Mouse (Mus musculus) limb, embryonic 10.5 days (tissue): ENCODE results near the gene Surf4. TPM values are rescaled to one million over a fixed set of nuclear protein-coding genes. Genes with fewer than 3 reads are reported as not detected.
A peak's percentile ranks its signal among the peaks of the same experiment; 100 is the strongest.

Experiments
- DNase-seq: peaks from one replicate; pipeline ENCODE4 v3.0.0-alpha.2; 2017; ENCODE audit warnings: low spot score
- H3K27ac ChIP-seq: fragments of 300-500 bp; sonication (generic); 2 replicates; pipeline ENCODE4 v1.5.1; 2016; ENCODE audit warnings: mild to moderate bottlenecking
- H3K27me3 ChIP-seq: fragments of 300-500 bp; sonication (generic); 2 replicates; pipeline ENCODE4 v1.6.1; 2016; ENCODE audit warnings: low read depth, mild to moderate bottlenecking; ENCODE audit not compliant: poor library complexity, severe bottlenecking
- H3K36me3 ChIP-seq: fragments of 300-500 bp; sonication (generic); 2 replicates; pipeline ENCODE4 v1.6.1; 2016; ENCODE audit warnings: mild to moderate bottlenecking, moderate library complexity
- H3K4me1 ChIP-seq: fragments of 300-500 bp; sonication (generic); 2 replicates; pipeline ENCODE4 v1.6.1; 2016
- H3K4me3 ChIP-seq: fragments of 300-500 bp; sonication (generic); 2 replicates; pipeline ENCODE4 v1.5.1; 2016; ENCODE audit warnings: mild to moderate bottlenecking, moderate library complexity
- H3K9me3 ChIP-seq: fragments of 300-500 bp; sonication (generic); replicated peaks from 2 replicates; pipeline ENCODE4 v1.6.1; 2016; ENCODE audit warnings: mild to moderate bottlenecking
- WGBS: fragments of 180-500 bp; shearing (Covaris S2); methylation state at CpG from one replicate; pipeline ENCODE4 v1.1.7; 2016; 5-methylcytosine and 5-hydroxymethylcytosine counted together
- polyA plus RNA-seq: library from polyadenylated mRNA; unstranded; fragments of >200 nt; fragmentation: Nextera tagmentation; extraction: Ambion mirVana; gene quantifications from 2 replicates; pipeline ENCODE4 v1.2.1, GENCODE M21; 2016

Surf4 gene
- polyA plus RNA-seq, 1 experiment from 2014 or later: 192 TPM

DNA sequence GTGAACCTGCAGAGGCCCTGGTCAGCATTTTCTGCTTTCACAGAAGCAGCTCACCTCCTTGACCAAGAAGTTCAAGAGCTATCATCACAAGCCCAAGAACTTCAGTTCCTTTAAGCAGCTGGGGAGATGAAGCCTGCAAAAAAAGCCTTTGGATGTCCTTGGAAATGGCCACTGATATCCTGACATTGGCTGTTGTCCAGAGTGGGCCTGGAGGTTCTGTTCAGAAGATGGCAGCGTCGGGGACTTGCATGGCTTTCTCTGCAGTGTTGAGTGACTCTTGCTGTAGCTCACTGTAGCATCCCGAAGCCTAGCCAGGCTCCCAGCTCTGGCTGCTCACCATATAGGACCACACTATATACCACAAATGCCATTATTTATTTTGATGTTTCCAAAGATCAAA is 14.0 kb downstream of the Surf4 start:
- WGBS: 92% methylated on average over 3 of the region's 3 CpGs
- Histone ChIP-seq H3K36me3 (peaks cover 78% of the 10 kb centered on the region), H3K4me1 (peaks cover 38% of the 10 kb centered on the region), H3K4me3 (no peak overlapping the region), H3K27ac (no peak overlapping the region), H3K27me3 (no peaks in the 10 kb centered on the region), H3K9me3 (no peaks in the 10 kb centered on the region)
- DNase-seq: no peak

DNA sequence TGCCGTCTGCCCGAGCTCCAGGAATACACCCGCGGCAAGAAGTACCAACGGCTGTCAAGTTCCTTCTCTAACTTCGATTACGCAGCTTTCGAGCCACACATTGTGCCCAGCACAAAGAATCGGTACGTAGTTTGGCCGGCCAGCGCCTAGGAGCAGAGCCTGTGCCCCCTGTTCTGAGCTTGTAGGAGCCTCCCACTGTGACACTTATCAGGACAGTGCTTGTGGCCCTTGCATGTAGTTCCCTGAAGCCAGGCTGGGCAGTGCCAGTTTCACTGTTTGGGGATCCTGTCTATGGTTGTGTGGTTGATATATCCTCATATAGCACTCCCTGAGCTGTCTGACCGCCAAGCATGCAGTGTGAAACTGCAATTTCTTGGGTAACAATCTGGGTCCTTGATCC is 17.0 kb downstream of the Surf4 start:
- peaks cover 51% of the 10 kb centered on the region for H3K4me1 ChIP-seq
- H3K36me3 ChIP-seq: peaks cover 78% of the 10 kb centered on the region
- H3K27me3 ChIP-seq: no peaks in the 10 kb centered on the region
- DNase-seq: no peak
- no peaks in the 10 kb centered on the region for H3K9me3 ChIP-seq
- peak overlapping the region; percentile 84 for H3K4me3 ChIP-seq
- WGBS: 5% methylated on average over 13 of the region's 13 CpGs
- H3K27ac ChIP-seq: peak overlapping the region; percentile 88

DNA sequence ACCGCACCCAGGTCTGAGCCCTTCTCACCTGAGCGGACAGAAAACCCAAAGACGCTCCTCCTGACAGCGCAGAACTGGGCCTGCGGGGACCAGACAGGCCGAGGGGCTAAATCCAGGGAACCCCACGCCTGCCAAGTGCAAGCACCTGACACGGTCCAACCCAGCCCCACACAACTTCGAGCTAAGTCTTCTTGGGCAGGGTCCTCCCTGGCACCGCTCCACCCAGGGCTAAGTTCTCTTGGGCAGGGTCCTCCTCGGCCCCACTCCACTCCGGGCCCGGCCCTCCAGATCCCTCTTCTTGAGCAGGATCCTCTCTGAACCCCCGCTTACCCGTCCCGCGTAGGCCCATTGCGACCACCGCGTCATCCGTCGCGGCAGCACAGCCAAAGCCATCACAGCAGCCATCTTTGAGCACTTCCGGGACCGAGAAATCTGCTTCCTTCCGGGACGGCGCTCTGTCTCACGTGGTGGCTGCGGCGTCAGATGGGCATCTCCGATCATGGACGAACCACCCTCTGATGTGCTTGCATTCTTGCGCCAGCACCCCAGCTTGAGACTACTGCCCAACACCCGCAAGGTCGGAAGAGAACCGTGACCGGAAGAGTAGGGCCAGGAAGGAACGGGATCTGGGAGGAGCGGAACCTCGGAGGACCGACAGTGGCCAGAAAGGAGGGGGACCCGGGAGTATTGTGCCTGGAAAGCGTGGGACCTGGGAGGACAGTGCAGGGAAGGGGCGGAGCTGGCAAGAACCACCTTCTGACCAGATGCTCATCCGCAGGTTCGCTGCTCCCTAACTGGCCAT is 17.6 kb downstream of the Surf4 start, which contains the start of the genes Surf2 and Surf1:
Surf2 (plus strand) TSS at position 441 of the 802 bp plus-strand sequence.
Surf1 (minus strand) TSS at position 604 of the 802 bp plus-strand sequence.
- Histone ChIP-seq H3K9me3 (no peaks in the 10 kb centered on the region), H3K4me3 (peak within 1 kb of the TSS; percentile 84), H3K27ac (peak within 1 kb of the TSS; percentile 88), H3K4me1 (peaks cover 54% of the 10 kb centered on the region), H3K36me3 (peaks cover 78% of the 10 kb centered on the region), H3K27me3 (no peaks in the 10 kb centered on the region)
- peak; percentile 86 for DNase-seq
- 2% methylated on average over 46 of the region's 47 CpGs for WGBS

DNA sequence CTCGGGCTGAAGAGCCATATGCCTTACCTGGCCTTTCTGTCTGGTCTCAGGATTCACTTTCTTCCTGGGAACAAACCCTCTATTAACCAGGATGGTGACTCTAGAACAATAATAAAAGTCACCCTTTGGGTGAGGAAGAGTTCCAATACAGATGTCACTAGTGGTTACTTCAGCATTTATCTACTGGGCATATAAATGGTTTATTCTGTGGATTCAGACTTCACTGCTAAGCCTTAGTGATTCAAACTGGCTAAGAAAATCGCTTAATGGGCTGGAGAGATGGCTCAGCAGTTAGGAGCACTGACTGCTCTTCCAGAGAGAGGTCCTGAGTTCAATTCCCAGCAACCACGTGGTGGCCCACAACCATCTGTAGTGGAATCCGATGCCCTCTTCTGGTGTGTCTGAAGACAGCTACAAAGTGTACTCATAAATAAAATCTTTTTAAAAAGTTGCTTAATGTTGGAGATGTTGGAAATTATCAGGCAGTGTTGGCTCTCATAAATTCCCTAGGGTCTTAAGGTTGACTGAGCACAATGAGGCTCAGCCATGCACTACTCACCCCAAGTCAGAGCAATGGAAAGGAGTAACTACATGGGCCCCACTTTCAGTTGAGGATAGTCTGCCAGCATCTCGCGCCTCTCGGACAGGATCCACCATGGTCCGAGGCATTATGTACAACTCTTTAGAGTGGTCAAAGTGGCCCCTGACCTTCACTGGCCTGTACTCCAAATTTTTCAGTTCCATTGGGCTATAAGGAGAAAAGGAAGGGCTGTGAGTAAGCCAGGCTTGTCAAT is 19.4 kb downstream of the Surf4 start:
- H3K4me3 ChIP-seq: peak overlapping the region; percentile 84; the same call in 1 of the 2 replicates
- DNase-seq: no peak

DNA sequence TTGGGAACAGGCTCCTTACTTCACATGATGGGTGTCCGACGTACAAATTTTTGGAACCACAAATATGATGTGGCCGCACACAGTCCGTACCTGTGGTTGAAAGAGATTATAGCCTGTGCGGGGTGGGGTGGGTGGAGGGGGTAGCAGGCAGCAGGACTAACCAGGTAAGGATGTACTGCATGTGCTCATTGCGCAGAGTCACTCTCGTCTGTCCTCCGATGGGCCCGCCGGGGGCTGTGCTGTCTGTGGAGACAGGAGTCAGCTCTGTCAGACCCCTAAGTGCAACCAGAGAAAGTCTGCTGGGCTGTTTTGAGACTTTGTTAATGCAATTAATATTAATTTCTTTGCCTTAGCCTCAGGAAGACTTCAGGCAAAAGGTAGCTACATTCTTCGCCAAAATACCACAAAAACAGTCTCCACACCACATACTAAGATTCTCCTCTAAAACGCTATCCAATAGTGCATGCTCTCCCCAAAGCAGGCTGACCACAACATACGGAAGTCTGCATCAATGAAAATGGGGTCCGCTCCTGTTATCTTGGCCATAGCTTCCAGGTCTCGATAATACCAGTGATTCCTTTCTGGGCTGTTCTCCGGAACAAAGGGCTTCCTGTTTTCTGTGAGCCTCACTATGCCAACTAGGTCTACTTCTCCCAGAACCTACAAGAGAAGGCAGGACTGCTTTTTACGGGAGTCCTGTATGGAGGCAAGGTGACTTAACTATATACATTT is 20.1 kb downstream of the Surf4 start:
- Histone ChIP-seq H3K27ac (no peak overlapping the region), H3K9me3 (no peaks in the 10 kb centered on the region), H3K4me3 (0 out of 2 replicates have a peak overlapping the region, but pooled peaks have one; percentile 1), H3K4me1 (peaks cover 65% of the 10 kb centered on the region), H3K36me3 (peaks cover 58% of the 10 kb centered on the region), H3K27me3 (no peaks in the 10 kb centered on the region)
- 85% methylated on average over 17 of the region's 17 CpGs for WGBS
- no peak for DNase-seq

More for the DNA sequence above, 19.4 kb downstream of the Surf4 start:
- 64% methylated on average over 8 of the region's 8 CpGs for WGBS
- no peaks in the 10 kb centered on the region for H3K9me3 ChIP-seq
- H3K27me3 ChIP-seq: no peaks in the 10 kb centered on the region
- no peak overlapping the region for H3K27ac ChIP-seq
- H3K4me1 ChIP-seq: peaks cover 57% of the 10 kb centered on the region
- H3K36me3 ChIP-seq: peaks cover 60% of the 10 kb centered on the region

DNA sequence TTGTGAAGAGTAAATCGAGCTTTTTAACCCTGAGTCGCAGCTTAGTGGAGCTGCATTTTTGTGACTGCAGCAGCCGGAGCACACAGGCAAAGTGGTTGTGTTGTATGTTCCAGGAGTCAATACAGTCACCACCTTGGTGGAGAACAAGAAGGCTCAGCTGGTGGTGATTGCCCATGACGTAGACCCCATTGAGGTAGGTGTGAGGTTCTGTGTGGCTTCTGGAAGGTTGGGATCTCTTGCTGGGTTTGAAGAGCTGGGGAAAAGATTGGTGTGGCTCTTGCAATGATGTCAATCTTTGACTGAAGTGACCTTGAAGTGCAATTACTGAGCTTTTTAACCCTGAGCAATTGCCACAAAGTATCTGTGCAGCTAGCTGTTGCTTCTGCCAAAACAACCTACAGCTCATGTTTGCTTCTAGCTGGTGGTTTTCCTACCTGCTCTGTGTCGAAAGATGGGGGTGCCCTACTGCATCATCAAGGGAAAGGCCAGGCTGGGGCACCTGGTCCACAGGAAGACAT is 21.4 kb downstream of the Surf4 start:
- WGBS: 73% methylated on average over 5 of the region's 5 CpGs
- H3K36me3 ChIP-seq: peaks cover 58% of the 10 kb centered on the region
- H3K4me1 ChIP-seq: peaks cover 55% of the 10 kb centered on the region
- 0 out of 2 replicates have a peak overlapping the region, but pooled peaks have one; percentile 98 for H3K27ac ChIP-seq
- H3K9me3 ChIP-seq: no peaks in the 10 kb centered on the region
- DNase-seq: no peak
- H3K27me3 ChIP-seq: no peaks in the 10 kb centered on the region
- peak overlapping the region; percentile 93 for H3K4me3 ChIP-seq

DNA sequence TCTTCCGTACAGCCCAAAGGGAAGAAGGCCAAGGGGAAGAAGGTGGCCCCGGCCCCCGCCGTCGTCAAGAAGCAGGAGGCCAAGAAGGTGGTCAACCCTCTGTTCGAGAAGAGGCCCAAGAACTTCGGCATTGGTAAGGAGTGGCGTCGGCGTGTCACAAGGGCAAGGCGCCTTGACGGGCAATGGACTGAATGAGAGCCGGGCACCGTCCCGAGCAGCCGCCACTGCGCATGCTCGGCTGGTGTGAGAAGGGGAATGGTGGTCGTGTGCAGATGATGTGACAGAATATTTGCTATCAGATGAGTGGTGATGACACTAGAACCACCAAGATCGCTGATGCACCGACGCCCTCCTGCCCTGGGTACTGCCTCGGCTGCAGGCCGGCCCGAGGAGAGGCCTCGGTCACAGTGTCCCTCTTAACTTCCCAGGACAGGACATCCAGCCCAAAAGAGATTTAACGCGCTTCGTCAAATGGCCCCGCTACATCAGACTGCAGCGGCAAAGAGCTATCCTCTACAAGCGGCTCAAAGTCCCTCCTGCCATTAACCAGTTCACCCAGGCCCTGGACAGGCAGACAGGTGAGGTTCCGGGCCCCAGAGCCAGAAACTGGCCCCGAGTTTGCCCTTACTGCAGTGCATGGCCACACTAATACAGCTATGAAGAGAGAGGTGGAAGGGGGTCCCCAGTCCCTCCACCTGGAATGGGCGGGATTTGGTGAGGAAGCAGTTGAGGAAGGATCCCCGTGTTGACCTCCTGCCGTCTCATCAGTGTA is 22.5 kb downstream of the Surf4 start:
- peak; percentile 77 for DNase-seq
- peaks cover 45% of the 10 kb centered on the region for H3K4me1 ChIP-seq
- peak overlapping the region; percentile 93 for H3K4me3 ChIP-seq
- WGBS: under 1% methylated on average over 37 of the region's 37 CpGs
- peaks cover 66% of the 10 kb centered on the region for H3K36me3 ChIP-seq
- peak overlapping the region; percentile 98 for H3K27ac ChIP-seq
- no peaks in the 10 kb centered on the region for H3K9me3 ChIP-seq
- H3K27me3 ChIP-seq: no peaks in the 10 kb centered on the region

DNA sequence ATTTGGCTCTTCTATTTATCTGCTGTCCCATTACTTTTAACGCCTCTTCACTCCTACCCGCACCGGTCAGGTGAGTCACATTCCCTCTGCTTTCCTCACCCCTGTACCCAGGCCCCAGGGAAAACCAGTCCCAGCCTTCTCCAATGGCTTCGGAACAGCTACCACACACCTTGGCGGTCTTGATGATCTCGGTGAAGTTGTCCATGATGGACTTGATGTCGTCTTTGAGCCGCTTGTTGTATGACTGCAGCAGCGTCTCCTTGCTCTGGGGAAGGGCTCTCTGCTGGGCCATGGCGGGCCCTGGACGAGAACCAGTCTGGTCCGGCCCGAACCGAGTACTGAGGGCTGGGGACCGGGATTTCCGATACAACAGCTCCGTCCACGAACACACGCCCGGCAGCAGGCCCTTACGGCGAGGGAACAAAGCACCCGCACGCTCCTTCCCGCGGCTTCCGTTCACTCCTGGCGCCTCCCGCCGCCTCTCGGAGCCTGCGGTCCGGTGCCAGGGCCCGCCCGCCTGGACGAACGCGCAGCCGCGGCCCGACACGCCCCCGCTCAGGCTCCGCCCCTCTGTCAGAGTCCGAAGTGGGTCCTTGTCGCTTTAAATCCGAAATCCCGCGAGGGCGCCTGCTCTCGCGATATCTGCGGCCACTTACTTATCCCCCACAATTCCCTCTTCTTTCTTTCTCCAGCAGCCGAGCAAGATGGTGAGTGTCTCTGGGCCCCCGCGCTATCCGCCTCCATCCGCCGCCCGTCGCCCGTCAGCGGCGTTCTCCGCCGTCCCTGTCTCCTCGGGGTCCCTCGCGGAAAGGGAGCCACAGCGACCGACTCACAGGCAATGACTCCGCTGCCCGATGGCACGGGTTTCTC is 23.4 kb downstream of the Surf4 start, which contains the start of the genes Med22 and Rpl7a:
Med22 (minus strand) TSS at position 554 of the 870 bp plus-strand sequence.
Rpl7a (plus strand) TSS at position 641 of the 870 bp plus-strand sequence.
- Histone ChIP-seq H3K4me1 (peaks cover 37% of the 10 kb centered on the region), H3K27ac (peak within 1 kb of the TSS; percentile 98), H3K4me3 (peak within 1 kb of the TSS; percentile 93), H3K27me3 (no peaks in the 10 kb centered on the region), H3K9me3 (no peaks in the 10 kb centered on the region), H3K36me3 (peaks cover 74% of the 10 kb centered on the region)
- under 1% methylated on average over 74 of the region's 74 CpGs for WGBS
- DNase-seq: peak; percentile 99

DNA sequence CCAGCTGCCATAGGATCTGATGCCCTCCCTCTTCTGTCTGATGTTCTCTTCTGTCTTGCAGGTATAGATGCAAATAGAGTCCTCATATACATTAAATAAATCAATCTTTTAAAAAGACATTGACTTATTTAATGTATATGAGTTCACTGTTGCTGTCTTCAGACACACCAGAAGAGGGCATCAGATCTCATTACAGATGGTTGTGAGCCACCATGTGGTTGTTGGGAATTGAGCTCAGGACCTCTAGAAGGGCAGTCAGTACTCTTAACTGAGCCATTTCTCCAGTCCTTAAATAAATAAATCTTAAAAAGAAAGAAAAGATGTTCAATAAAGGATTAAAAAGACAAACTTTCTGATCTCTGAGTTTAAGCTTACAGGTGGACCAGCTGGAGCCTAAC is 24.3 kb downstream of the Surf4 start:
- H3K27ac ChIP-seq: peak overlapping the region; percentile 98; the same call in 1 of the 2 replicates
- no peak for DNase-seq
- peaks cover 79% of the 10 kb centered on the region for H3K36me3 ChIP-seq
- no peaks in the 10 kb centered on the region for H3K27me3 ChIP-seq
- H3K4me1 ChIP-seq: peaks cover 29% of the 10 kb centered on the region
- no peaks in the 10 kb centered on the region for H3K9me3 ChIP-seq
- H3K4me3 ChIP-seq: peak overlapping the region; percentile 93

DNA sequence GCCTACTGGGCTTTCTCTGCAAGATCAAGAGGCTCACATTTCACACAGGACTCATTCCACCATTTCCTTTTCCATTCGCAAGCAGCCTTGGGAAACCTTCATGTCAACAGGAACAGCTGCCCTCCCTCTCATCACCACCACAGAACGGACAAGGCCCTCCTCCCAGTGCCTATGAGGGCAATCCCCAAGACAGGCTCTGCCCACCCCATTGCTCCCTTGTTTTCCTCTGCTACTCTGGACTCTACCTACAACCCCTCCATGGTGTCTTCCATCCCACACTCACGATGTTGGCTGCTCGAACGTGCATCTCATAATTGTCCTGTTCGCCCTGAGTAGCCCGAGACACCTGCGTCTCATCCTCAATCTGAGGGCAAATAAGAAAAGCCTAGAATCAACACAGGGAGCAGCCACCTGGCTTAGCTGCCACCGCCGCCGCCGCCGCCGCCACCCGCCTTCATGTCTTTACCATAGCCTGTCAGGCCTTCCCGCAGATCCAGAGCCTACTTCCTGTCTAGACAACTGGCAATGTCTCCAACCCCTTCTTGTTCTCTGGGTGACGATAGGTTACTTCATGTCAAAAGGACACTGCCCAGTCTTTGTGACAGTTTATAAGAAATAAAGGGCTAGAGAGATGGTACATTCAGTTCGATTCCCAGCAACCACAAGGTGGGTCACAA is 24.9 kb downstream of the Surf4 start:
- Histone ChIP-seq H3K9me3 (no peaks in the 10 kb centered on the region), H3K27me3 (no peaks in the 10 kb centered on the region), H3K36me3 (peaks cover 79% of the 10 kb centered on the region), H3K4me3 (peak overlapping the region; percentile 93), H3K27ac (no peak overlapping the region), H3K4me1 (peaks cover 32% of the 10 kb centered on the region)
- WGBS: 92% methylated on average over 18 of the region's 18 CpGs
- DNase-seq: no peak
